Mouse (Mus musculus): Measurements from ENCODE around the gene Neu2. TPM values are rescaled to one million over a fixed set of nuclear protein-coding genes. Genes with fewer than 3 reads are reported as not detected.

The Neu2 gene
- polyA plus RNA-seq, 1 experiment, result 0.22 TPM

GRCm38 (mm10) chr1:87636716-87637117, 127.0 kb downstream of the Neu2 start:
- DNase-seq (ENCODE audit: low read depth), result no peak
- TF ChIP-seq POLR2A (IDR thresholded peaks at IDR 0.05; ENCODE audit: borderline replicate concordance, extremely low read depth, insufficient read depth, insufficient read length, poor library complexity, severe bottlenecking) (no peak), CTCF (IDR thresholded peaks at IDR 0.05; ENCODE audit: borderline replicate concordance, extremely low read depth, insufficient read depth, insufficient read length) (no peak)

GRCm38 (mm10) chr1:87637121-87637877, 127.6 kb downstream of the Neu2 start:
- TF ChIP-seq POLR2A (IDR thresholded peaks at IDR 0.05; ENCODE audit: borderline replicate concordance, extremely low read depth, insufficient read depth, insufficient read length, poor library complexity, severe bottlenecking) (no peak), CTCF (IDR thresholded peaks at IDR 0.05; ENCODE audit: borderline replicate concordance, extremely low read depth, insufficient read depth, insufficient read length) (no peak)
- DNase-seq (ENCODE audit: low read depth), result no peak

- TF ChIP-seq POLR2A (IDR thresholded peaks at IDR 0.05; ENCODE audit: borderline replicate concordance, extremely low read depth, insufficient read depth, insufficient read length, poor library complexity, severe bottlenecking), result no peak
- TF ChIP-seq CTCF (IDR thresholded peaks at IDR 0.05; ENCODE audit: borderline replicate concordance, extremely low read depth, insufficient read depth, insufficient read length), result no peak
- no peak for DNase-seq (ENCODE audit: low read depth)
These were observed 128.3 kb downstream of the Neu2 start for GRCm38 (mm10) chr1:87637878-87638600.

GRCm38 (mm10) chr1:87639724-87640123, 130.0 kb downstream of the Neu2 start:
- DNase-seq (ENCODE audit: low read depth), result no peak
- TF ChIP-seq CTCF (IDR thresholded peaks at IDR 0.05; ENCODE audit: borderline replicate concordance, extremely low read depth, insufficient read depth, insufficient read length), result no peak
- no peak for TF ChIP-seq POLR2A (IDR thresholded peaks at IDR 0.05; ENCODE audit: borderline replicate concordance, extremely low read depth, insufficient read depth, insufficient read length, poor library complexity, severe bottlenecking)

- TF ChIP-seq POLR2A (IDR thresholded peaks at IDR 0.05; ENCODE audit: borderline replicate concordance, extremely low read depth, insufficient read depth, insufficient read length, poor library complexity, severe bottlenecking), result no peak
- TF ChIP-seq CTCF (IDR thresholded peaks at IDR 0.05; ENCODE audit: borderline replicate concordance, extremely low read depth, insufficient read depth, insufficient read length), result no peak
- peak; percentile 5 for DNase-seq (ENCODE audit: low read depth)
These were observed 130.5 kb downstream of the Neu2 start for GRCm38 (mm10) chr1:87640165-87640661.

- TF ChIP-seq CTCF (IDR thresholded peaks at IDR 0.05; ENCODE audit: borderline replicate concordance, extremely low read depth, insufficient read depth, insufficient read length) (no peak), POLR2A (IDR thresholded peaks at IDR 0.05; ENCODE audit: borderline replicate concordance, extremely low read depth, insufficient read depth, insufficient read length, poor library complexity, severe bottlenecking) (no peak)
- no peak for DNase-seq (ENCODE audit: low read depth)
These were observed 133.3 kb downstream of the Neu2 start for GRCm38 (mm10) chr1:87643016-87643415.

- no peak for DNase-seq (ENCODE audit: low read depth)
- TF ChIP-seq POLR2A (IDR thresholded peaks at IDR 0.05; ENCODE audit: borderline replicate concordance, extremely low read depth, insufficient read depth, insufficient read length, poor library complexity, severe bottlenecking) (no peak), CTCF (IDR thresholded peaks at IDR 0.05; ENCODE audit: borderline replicate concordance, extremely low read depth, insufficient read depth, insufficient read length) (no peak)
These were observed 135.4 kb downstream of the Neu2 start for GRCm38 (mm10) chr1:87645041-87645440.

GRCm38 (mm10) chr1:87645748-87646147, 136.1 kb downstream of the Neu2 start:
- no peak for DNase-seq (ENCODE audit: low read depth)
- TF ChIP-seq POLR2A (IDR thresholded peaks at IDR 0.05; ENCODE audit: borderline replicate concordance, extremely low read depth, insufficient read depth, insufficient read length, poor library complexity, severe bottlenecking) (no peak), CTCF (IDR thresholded peaks at IDR 0.05; ENCODE audit: borderline replicate concordance, extremely low read depth, insufficient read depth, insufficient read length) (no peak)

Other genes with a start within 250 kb of the Neu2 start
- 1.2 and 1.5 TPM in 2 replicates for gene Efhd1, start 245.5 kb upstream of the Neu2 start, polyA plus RNA-seq (2012; rRNA removed)
- gene Gigyf2, start 182.9 kb upstream of the Neu2 start, polyA plus RNA-seq (2012; rRNA removed), result 58.2 and 75.1 TPM in 2 replicates
- gene Kcnj13, start 115.2 kb upstream of the Neu2 start, polyA plus RNA-seq (2012; rRNA removed), result 2.7 and 6.8 TPM in 2 replicates
- gene Snorc, start 39.6 kb upstream of the Neu2 start, polyA plus RNA-seq (2012; rRNA removed), result 0.40 and 1.0 TPM in 2 replicates
- 9.7 and 11.9 TPM in 2 replicates for gene Ngef, start 64.0 kb downstream of the Neu2 start, polyA plus RNA-seq (2012; rRNA removed)
- 4.6 and 4.9 TPM in 2 replicates for gene Inpp5d, start 110.4 kb downstream of the Neu2 start, polyA plus RNA-seq (2012; rRNA removed)
- 80.8 and 83.9 TPM in 2 replicates for gene Atg16l1, start 246.0 kb downstream of the Neu2 start, polyA plus RNA-seq (2012; rRNA removed)

Measured in brain, embryonic 14.5 days (tissue).